10 mouse cellular contexts compared by ENCODE assay signal in genomic region chr11:120160478-120160877, GRCm38 (mm10). TPM values are rescaled to one million over a fixed set of nuclear protein-coding genes. Genes with fewer than 3 reads are reported as not detected.
DNase-seq lines count a peak whose midpoint lies in the region; ATAC-seq lines count a peak whose summit lies in the region.
"Had no signal": no experiment of that assay in that cellular context is flagged by ENCODE, and none has a peak within 500 bp of the region (broad histone marks: within the 10 kb centered on the region; RNA-seq: fewer than 3 reads in every experiment).

No protein-coding gene starts in this region.

- H3K27ac ChIP-seq in liver, embryonic 12.5 days: no peak overlapping the region
- H3K27ac ChIP-seq: limb, embryonic 15.5 days had no signal

- WGBS in liver, embryonic 12.5 days (ENCODE audit: insufficient replicate concordance): 59% methylated on average over 4 of the region's 4 CpGs

- no peaks in the 10 kb centered on the region for H3K27me3 ChIP-seq in liver, embryonic 12.5 days (replicated peaks)
- H3K27me3 ChIP-seq: heart, embryonic 13.5 days; limb, embryonic 15.5 days had no signal

- H3K36me3 ChIP-seq in liver, embryonic 12.5 days: no peaks in the 10 kb centered on the region
- H3K36me3 ChIP-seq: heart, embryonic 13.5 days; limb, embryonic 15.5 days had no signal

- H3K4me1 ChIP-seq in liver, embryonic 12.5 days: peaks cover 39% of the 10 kb centered on the region

- DNase-seq in embryo, embryonic 10 days (ENCODE audit: low spot score): peak; percentile 65
- no peak for DNase-seq in embryo, embryonic 11 days
- DNase-seq in liver (peak; percentile 46), adipocyte (ENCODE audit: low spot score) (peak; percentile 61)
- peak; percentile 60 for DNase-seq in lung, postnatal 10 days
- no peak for DNase-seq in left cerebral cortex, adult 9 months (ENCODE audit: low spot score in 2 of 2)

- ATAC-seq in liver, embryonic 12.5 days: no peak
- no peak for ATAC-seq in frontal cortex, adult (ENCODE audit: low TSS enrichment)

- H3K9ac ChIP-seq in liver, embryonic 12.5 days: no peak overlapping the region
- H3K9ac ChIP-seq: limb, embryonic 15.5 days had no signal

- H3K4me2 ChIP-seq in liver, embryonic 12.5 days: no peak overlapping the region
- H3K4me2 ChIP-seq: heart, embryonic 13.5 days; limb, embryonic 15.5 days had no signal

- no peak overlapping the region for H3K4me3 ChIP-seq in liver, embryonic 12.5 days
- H3K4me3 ChIP-seq: heart, embryonic 13.5 days; limb, embryonic 15.5 days had no signal

- H3K9me3 ChIP-seq in liver, embryonic 12.5 days (replicated peaks): no peaks in the 10 kb centered on the region
- H3K9me3 ChIP-seq: limb, embryonic 15.5 days had no signal

RNA-seq across cellular contexts. Expression of gene Slc38a10, which starts 9.3 kb away (rescaled TPM):
- 54.9 and 55.2 TPM in 2 replicates for polyA plus RNA-seq in liver, embryonic 12.5 days (2016; fragmentation: Nextera tagmentation; extraction: Ambion mirVana)

Comparison
In these comparisons a context has a peak if more than half of its experiments do, and no peak if none do; other contexts are left out.
1. DNase-seq: peak in embryo, embryonic 10 days (single experiment), liver (single experiment), adipocyte (single experiment) and lung, postnatal 10 days (single experiment); none in embryo, embryonic 11 days (single experiment) and left cerebral cortex, adult 9 months (0 of 2).